Mouse (Mus musculus): ENCODE data around the gene Zbtb42.

Zbtb42 gene

DNA sequence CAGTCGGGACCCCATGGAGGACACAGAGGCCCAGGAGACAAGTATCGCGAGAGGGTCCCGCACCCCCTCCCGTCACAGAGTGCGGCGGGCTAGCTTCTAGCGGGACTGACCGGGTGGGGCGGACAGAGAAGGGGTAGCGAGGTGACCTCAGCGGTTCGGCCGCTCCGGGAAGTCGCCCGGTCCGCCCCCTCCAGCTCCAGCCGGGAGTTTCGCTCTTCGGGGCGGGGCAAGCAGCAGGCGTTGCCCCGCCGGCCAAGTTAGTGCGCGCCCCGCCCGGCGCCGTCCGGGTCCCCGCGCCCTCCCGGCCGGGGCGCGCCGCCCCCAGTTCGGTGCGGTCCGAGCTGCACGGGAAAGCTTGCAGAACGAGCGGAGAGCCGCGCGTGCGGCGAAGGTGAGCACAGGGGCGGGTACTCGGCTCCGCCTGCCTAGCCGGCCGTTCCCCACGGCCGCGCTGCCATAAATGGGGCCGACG is at the start of gene Zbtb42:
Zbtb42 (plus strand) TSS at position 274 of the 472 bp plus-strand sequence.
- peak in 1 of 2 experiments; percentile 52 for DNase-seq (ENCODE audit: low spot score in 2 of 2)

DNA sequence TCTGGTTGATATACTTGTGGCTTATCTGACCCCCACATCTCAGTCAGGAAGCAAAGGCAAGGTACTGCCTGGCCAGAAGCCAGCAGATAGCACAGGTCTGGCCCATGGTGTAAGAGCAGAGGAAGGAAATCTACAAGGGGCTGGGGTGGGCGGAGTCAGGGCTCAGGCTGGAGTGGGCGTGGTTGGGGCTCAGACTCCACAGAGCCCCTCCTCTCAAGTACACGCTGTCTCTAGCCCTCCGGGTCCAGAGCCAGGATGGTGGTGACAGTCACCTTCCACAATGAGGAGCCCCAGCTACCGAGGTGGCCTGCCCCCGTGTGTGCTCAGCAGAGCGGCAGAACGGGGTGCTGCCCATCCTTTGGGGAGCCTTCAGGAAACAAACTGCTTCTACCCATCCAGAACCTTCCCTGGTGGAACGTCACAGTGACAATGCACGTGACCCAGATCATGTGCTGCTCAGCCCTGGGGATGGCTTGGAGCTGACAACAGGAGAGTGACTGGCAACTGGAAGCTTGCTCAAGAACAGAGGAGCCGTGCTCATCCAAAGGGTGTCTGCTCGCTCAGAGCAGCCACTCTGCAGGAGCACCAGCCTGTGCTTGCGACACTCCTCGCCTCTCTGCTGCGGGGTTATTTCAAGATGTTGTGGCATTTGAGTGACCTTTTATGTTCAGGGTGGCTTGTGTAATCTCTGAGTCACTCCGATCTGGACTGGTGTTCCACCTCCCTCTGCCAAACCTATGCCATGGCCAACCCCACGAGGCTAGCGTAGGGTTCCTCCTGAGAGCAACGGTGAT is 49.5 kb upstream of the Zbtb42 start:
- peak; percentile 28 to 77 for DNase-seq (ENCODE audit: low spot score in 2 of 2)

GRCm38 (mm10) chr12:112630029-112630428 is 48.6 kb upstream of the Zbtb42 start:
- no peak for DNase-seq (ENCODE audit: low spot score in 2 of 2)

DNA sequence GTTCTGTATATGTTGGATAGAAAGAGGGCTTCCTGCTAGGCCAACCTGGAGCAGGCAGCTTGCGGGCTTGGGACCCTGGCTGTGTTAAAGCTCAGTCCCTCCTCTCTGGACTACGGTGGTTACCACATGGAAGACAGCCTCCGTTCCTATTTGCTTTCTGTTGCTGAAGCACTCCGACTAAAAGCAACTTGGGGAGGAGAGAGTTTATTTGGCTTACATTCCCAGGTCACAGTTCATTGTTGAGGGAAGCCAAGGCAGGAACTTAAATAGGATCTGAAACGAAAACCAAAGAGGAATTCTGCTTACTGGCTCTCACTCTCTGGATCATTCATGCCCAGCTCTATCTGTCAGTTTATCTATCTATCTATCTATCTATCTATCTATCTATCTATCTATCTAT is 47.8 kb upstream of the Zbtb42 start:
- no peak for DNase-seq (ENCODE audit: low spot score in 2 of 2)

DNA sequence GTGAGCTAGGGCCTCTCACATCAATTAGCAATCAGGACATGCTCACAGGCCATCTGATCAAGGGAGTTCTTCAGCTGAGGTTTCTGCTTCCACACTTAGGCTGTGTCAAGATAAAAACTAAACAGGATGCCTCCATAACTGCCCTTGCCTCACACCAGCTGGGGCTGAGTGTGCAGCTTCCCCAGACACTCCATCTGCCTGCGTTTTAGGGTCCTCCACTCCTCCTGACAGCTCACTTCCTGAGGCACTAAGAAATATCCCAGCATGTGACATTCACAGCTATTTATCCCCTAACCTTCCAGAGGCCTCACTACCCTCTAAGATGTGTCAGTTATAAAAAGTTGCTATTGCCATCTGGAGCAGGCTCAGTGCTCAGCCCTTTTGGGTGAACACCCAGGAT is 47.2 kb upstream of the Zbtb42 start:
- no peak for DNase-seq (ENCODE audit: low spot score in 2 of 2)

DNA sequence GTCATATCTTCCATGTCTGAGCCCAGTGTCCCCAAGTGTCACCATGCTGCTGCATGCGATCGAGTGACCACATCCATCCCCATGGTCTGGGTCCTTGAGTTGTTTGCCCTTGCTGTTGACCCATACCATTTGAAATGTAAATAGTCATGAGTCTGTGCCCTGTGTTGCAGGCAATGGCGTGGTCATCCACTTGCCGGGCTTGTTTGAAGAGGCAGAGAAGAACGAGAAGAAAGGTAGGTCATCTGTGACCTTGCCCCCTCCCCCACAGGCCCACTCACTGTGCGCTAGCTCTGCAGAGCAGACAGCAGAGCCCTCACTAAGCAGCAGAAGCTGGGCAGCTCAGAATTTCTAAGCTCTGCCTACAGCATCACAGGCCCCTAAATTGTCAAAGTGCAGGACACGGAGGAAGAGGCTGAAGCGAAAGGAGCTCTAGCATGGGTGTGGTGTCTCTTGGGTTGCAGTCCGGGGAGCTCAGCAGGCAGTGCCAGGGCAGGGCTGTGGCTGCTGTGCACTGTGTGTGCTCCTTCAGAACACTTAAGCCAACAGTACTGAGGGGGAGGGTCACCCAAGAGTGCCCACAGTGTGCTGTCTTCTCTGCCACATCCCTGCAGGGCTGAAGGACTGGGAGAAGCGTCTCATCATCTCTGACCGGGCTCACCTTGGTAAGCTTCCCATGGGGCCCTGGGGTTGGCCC is 46.4 kb upstream of the Zbtb42 start:
- DNase-seq (ENCODE audit: low spot score in 2 of 2) = no peak

DNA sequence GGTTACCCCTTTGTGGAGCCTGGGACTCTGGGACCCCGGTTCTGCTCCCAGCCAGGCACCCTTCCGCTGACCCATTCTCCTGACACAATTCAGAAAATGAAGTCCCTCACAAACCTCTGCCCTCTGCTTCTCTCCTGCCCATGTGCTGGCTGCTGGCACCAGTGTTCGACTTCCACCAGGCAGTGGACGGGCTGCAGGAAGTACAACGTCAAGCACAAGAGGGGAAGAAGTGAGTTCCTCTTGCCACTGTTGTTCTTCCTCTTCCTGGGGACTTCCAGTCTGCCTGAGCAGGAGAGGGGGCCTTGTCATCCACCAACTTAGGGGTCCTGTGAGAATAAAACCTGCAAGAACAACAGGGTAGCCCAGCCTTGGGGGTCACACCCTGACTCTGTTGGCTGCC is 45.7 kb upstream of the Zbtb42 start:
- peak in 1 of 2 experiments; percentile 50 for DNase-seq (ENCODE audit: low spot score in 2 of 2)

DNA sequence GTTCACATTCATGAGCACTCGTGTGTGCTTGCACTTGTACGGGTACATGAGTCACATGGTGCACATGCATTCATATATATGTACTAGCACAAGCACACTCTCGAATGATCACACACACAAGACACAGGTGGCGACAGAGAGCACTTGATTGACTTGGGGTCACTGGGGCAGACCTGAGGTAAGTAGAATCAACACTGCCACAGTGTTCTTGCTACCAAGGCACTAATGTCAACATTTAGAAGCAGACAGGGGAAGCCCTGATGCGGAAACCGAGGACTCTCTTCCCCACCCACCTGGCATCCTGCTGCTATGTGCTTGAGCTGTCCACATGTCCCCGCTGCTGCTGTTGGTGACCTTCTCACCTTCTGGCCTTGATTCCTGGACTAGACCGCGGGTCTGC is 44.9 kb upstream of the Zbtb42 start:
- DNase-seq (ENCODE audit: low spot score in 2 of 2) = peak in 1 of 2 experiments; percentile 63

GRCm38 (mm10) chr12:112639526-112639925 is 39.1 kb upstream of the Zbtb42 start:
- DNase-seq (ENCODE audit: low spot score in 2 of 2) = no peak

- no peak for DNase-seq (ENCODE audit: low spot score in 2 of 2)
These were observed 35.5 kb upstream of the Zbtb42 start for GRCm38 (mm10) chr12:112643126-112643525.

DNA sequence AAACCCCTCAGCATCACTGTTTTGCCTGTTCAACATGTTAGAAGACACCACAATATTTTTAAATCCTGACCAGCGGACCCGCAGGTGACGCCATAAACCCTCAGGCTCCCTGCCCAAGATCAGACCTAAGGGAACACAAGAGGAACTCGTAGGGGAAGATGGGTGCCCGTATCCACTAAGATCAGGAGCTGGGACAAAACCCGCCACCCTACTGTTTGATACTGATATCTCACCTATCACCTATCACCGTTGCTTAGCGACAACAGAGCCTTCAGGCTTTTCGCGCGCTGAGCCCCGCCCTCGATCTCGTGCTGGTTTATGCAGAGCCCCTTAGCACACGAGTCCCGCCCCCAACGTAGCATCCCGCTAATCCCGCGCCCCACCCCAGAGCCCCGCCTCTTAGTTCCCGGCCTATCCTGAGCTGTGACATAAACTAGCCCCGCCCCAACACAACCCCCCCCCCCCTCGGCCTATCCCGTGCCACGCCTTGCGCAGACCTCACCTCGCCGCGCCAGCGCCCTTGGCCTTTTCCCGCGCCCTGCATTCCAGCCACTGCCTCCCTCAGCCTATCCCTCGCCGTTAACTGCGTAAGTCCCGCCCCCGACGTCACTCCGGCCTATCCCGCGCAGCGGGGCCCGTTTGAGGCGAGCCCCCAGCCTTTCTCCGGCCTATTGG is 34.3 kb upstream of the Zbtb42 start, which contains the start of gene Siva1:
Siva1 (plus strand) TSS at position 500 of the 675 bp plus-strand sequence.
- peak; percentile 93 to 99 for DNase-seq (ENCODE audit: low spot score in 2 of 2)

GRCm38 (mm10) chr12:112644855-112645506 is 33.6 kb upstream of the Zbtb42 start:
- peak; percentile 47 to 66 for DNase-seq (ENCODE audit: low spot score in 2 of 2)

DNA sequence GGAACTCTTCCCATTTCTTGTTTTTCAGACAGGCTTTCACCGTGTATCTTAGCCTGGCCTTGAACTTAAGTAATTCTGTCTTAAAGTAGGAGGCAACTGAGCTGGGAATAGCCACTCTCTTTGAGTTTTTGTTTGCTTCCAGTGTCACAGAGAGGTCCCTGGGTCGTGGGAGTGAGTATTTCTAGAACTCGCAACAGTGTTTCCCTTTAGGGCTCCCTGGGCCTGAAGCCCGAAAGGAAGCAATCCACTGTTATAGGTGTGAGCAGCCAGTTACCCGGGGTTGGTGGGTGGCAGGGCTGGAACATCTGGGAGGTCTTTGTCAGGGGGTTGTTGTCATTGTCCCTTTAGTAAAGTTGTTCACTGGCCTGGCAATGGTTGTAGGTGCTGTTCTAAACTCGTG is 32.5 kb upstream of the Zbtb42 start:
- no peak for DNase-seq (ENCODE audit: low spot score in 2 of 2)

- DNase-seq (ENCODE audit: low spot score in 2 of 2) = no peak
These were observed 30.5 kb upstream of the Zbtb42 start for GRCm38 (mm10) chr12:112648081-112648480.

GRCm38 (mm10) chr12:112651778-112652439 is 26.7 kb upstream of the Zbtb42 start:
- no peak for DNase-seq (ENCODE audit: low spot score in 2 of 2)

- DNase-seq (ENCODE audit: low spot score in 2 of 2) = peak; percentile 75 to 90
These were observed 25.3 kb upstream of the Zbtb42 start for GRCm38 (mm10) chr12:112653157-112653824.

DNA sequence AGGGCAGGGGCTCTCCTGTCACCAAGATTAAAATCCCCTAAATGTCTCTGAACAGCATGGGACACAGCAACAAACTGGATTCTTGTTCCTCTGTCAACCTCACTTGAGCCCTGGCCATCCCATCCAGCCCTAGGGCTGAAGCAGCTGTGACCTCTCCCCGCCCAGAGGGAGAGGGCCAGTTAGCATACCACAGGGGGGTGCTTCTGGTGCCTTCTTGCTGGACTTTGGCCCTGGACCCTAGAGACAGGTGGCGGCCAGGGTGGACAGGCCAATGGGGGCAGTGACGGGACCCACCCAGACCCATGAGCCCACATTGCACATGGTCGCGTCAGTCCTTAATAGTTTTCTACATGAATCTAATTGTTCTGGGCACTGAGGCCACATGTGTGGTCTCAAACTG is 24.6 kb upstream of the Zbtb42 start:
- DNase-seq (ENCODE audit: low spot score in 2 of 2) = no peak

GRCm38 (mm10) chr12:112658619-112659018 is 20.0 kb upstream of the Zbtb42 start:
- DNase-seq (ENCODE audit: low spot score in 2 of 2) = no peak

DNA sequence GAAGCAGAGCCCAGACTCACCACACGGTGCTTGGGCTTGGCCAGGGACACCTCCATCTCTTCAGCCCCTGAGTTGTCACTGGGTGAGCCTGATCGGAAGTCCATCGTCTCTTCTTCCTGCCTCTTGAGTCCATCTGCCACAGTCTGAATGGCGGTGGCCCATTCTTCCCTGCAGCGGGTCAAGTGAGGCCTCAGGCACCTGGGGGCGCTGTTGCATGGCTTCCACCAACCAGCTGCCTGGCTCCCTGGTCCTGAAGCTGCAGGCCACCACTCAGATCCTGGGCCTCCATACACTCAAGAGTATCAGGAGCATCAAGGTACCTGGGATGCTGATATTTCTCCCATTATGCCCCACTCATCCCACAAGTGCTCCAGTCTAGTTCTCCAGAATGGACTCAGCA is 19.5 kb upstream of the Zbtb42 start:
- peak; percentile 67 to 87 for DNase-seq (ENCODE audit: low spot score in 2 of 2)

DNA sequence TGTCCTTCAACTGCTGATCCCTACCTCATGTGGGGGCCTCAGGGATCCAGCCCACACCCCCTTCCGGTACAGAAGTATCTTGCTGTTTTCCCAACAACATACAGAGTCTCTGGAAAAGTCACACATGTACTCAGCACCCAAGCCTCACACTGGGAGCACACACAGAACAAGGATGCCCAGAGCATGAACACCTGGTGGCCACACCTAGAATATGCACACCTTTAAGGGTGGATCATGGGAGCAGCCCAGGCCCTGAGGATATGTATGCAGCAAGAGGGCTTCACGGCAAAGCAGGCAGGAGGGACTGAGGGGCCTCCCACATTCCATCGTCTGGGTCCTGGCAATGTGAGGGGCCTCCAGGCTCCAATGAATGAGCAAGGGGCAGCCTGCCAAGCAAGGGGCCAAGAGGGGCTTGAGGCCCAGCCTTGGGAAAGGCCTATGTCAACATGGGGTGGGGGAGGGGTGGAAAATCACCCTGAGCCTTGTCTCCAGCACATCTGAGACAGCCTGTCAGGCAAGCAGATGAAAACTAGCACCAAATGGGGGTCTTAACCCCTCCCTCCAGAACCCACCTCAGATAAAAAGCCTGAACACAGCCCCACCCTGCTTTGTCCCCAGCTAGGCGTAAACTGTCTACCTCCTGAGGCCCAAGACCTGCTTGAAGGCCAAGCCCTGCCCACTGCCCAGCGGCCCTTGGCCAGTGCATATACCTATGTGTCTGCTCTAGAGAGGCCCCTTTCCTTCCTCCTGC is 17.9 kb upstream of the Zbtb42 start:
- DNase-seq (ENCODE audit: low spot score in 2 of 2) = no peak

Data from spleen, postnatal 10 days (tissue).